Mouse (Mus musculus) stomach, postnatal 0 days (tissue): ENCODE data around the gene Aqp3.

Experiments used
- CTCF ChIP-seq: IDR thresholded peaks from 2 replicates; pipeline ENCODE4 v1.5.1; 2016; ENCODE audit warnings: antibody characterized with exemption, low read depth, mild to moderate bottlenecking, moderate library complexity
- EP300 ChIP-seq: optimal IDR thresholded peaks from 2 replicates; pipeline ENCODE3; 2016; ENCODE audit warnings: antibody characterized with exemption

DNA sequence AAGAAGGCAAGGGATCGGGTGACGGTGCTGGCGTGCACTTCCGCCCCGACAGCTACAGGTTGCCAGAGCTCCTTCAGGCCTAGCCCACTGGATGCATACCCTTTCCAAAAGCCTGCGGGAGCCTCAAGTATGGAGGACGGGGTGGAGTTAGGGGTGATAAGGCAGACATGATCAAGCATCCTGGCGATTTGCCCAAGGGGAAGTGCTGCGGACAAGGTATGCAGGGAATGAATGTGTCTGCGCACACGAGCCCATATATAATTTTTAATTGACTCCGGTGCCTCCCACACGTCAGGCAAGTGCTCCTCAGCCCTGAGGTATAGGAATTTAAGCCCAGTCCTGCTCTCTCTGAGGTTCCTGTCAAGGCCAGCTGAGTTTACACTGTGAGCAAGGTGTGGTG, 42.9 kb downstream of the Aqp3 start:
- no peak for TF ChIP-seq EP300
- TF ChIP-seq CTCF: no peak
